Mouse (Mus musculus) midbrain, embryonic 11.5 days (tissue): ENCODE measurements at regions not wholly inside any gene's neighbourhood (a gene's known extent, or its start where the extent isn't known, plus 50 kb on each side); places are given as distances from the start of the nearest gene placed in this dataset.

Experiments
- ATAC-seq: fragments of 200-750 bp; cut with Nextera tagmentation; 2 replicates; pipeline ENCODE4 v1.8.0; 2017; ENCODE audit warnings: moderate TSS enrichment, moderate library complexity; ENCODE audit not compliant: low FRiP score
- DNase-seq: peaks from one replicate; pipeline ENCODE4 v3.0.0; 2015; ENCODE audit warnings: low spot score; ENCODE audit errors: missing footprints
- H3K27ac ChIP-seq: fragments of 300-500 bp; sonication (generic); 2 replicates; pipeline ENCODE4 v1.5.1; 2014; ENCODE audit warnings: low read depth, low read length
- H3K27me3 ChIP-seq: fragments of 300-500 bp; sonication (generic); 2 replicates; pipeline ENCODE4 v1.6.1; 2014; ENCODE audit warnings: mild to moderate bottlenecking, low read length, moderate library complexity, mixed read lengths; ENCODE audit not compliant: control insufficient read depth, insufficient read depth
- H3K36me3 ChIP-seq: fragments of 300-500 bp; sonication (generic); 2 replicates; pipeline ENCODE4 v1.6.1; 2014; ENCODE audit warnings: mild to moderate bottlenecking, low read length, moderate library complexity, mixed read lengths; ENCODE audit not compliant: control insufficient read depth, insufficient read depth
- H3K4me1 ChIP-seq: fragments of 300-500 bp; sonication (generic); 2 replicates; pipeline ENCODE4 v1.6.1; 2014; ENCODE audit warnings: low read length; ENCODE audit not compliant: control insufficient read depth, insufficient read depth
- H3K4me2 ChIP-seq: fragments of 300-500 bp; sonication (generic); 2 replicates; pipeline ENCODE4 v1.6.1; 2014; ENCODE audit warnings: mild to moderate bottlenecking, moderate library complexity
- H3K4me3 ChIP-seq: fragments of 300-500 bp; sonication (generic); 2 replicates; pipeline ENCODE4 v1.5.1; 2014; ENCODE audit warnings: low read depth, low read length
- H3K9ac ChIP-seq: fragments of 300-500 bp; sonication (generic); 2 replicates; pipeline ENCODE4 v1.6.1; 2014; ENCODE audit warnings: low read length
- H3K9me3 ChIP-seq: fragments of 300-500 bp; sonication (generic); 2 replicates; pipeline ENCODE4 v1.6.1; 2016; ENCODE audit warnings: low read length; ENCODE audit not compliant: control insufficient read depth
- WGBS: fragments of 180-500 bp; shearing (Covaris S2); extraction: QIAGEN DNeasy Blood & Tissue Kit; methylation state at CpG from one replicate; pipeline ENCODE4 v1.1.7; 2014; 5-methylcytosine and 5-hydroxymethylcytosine counted together

DNA sequence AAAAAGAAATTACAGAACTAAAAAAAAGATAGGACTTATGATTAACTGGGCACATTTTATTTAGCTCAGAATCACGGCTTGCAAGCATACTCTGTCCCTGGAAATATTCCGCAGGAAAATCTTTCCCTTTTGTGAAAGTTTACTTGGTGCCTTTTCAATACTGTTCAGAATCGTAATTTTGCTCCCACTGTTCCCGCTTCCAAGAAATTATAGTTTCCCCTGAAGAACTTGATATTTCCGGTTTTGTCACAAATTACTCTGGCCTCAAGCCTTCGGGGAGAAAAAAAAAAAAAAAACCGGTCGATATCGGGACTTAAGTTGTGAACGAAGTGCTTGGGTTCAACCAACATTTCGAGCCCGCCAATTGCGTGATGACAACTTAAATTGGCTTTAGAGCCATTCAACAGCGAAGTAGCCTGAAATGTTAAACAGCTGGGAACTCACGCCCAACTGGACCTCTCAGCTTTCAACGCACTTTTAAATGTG, 84.4 kb upstream of the Commd3 start:
- Histone ChIP-seq H3K36me3 (no peaks in the 10 kb centered on the region), H3K9ac (peak overlapping the region; percentile 47), H3K9me3 (no peaks in the 10 kb centered on the region), H3K27ac (no peak overlapping the region), H3K27me3 (no peaks in the 10 kb centered on the region), H3K4me2 (peak overlapping the region; percentile 63), H3K4me3 (peak overlapping the region; percentile 55), H3K4me1 (0 out of 2 replicates have a peak, but pooled peaks cover 2% of the 10 kb centered on the region)
- ATAC-seq, result peak; percentile 3; the same call in 1 of the 2 replicates
- WGBS, result under 1% methylated on average over 16 of the region's 16 CpGs
- peak; percentile 96 for DNase-seq

DNA sequence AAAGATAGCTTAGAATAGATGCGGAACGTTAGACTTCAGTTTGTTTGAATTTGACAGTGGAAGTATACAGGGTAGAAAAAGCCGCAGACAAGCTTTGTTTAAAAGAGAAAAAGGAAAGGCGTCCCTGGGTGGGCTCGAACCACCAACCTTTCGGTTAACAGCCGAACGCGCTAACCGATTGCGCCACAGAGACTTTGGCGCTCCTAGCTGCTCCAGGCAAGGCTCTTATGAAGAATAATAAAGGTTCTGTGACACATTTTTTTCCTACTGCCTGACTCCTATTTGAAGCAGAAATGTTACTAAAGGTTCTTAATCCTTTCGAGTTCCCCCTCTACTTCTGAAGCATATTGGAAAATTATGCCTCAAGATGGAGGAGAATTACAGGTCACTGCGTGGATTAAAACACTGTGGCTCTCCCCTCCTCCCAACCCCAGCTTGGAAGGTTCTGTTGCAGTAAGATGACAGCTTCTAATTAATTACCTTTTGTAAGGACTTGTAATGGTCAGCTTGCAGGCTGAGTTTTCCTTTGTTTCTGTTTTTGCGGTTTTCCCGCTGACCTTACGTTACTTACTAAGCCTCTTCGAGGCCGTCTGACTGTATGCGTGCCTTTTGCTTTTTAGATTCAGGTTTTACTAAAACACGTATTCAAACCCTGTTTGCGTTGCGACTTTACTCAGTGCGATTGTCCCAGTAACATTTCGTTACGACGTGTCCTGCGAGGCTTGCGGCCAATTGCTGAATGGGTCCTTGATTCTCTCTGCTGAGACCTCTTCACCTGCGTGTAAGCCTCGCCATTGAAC, 85.1 kb upstream of the Commd3 start:
- Histone ChIP-seq H3K9ac (peak overlapping the region; percentile 47), H3K27ac (no peak overlapping the region), H3K36me3 (no peaks in the 10 kb centered on the region), H3K4me3 (peak overlapping the region; percentile 55), H3K27me3 (no peaks in the 10 kb centered on the region), H3K9me3 (no peaks in the 10 kb centered on the region), H3K4me1 (0 out of 2 replicates have a peak, but pooled peaks cover 2% of the 10 kb centered on the region), H3K4me2 (peak overlapping the region; percentile 63)
- ATAC-seq, result peak; percentile 83
- WGBS, result 1% methylated on average over 31 of the region's 31 CpGs
- DNase-seq, result peak; percentile 100

DNA sequence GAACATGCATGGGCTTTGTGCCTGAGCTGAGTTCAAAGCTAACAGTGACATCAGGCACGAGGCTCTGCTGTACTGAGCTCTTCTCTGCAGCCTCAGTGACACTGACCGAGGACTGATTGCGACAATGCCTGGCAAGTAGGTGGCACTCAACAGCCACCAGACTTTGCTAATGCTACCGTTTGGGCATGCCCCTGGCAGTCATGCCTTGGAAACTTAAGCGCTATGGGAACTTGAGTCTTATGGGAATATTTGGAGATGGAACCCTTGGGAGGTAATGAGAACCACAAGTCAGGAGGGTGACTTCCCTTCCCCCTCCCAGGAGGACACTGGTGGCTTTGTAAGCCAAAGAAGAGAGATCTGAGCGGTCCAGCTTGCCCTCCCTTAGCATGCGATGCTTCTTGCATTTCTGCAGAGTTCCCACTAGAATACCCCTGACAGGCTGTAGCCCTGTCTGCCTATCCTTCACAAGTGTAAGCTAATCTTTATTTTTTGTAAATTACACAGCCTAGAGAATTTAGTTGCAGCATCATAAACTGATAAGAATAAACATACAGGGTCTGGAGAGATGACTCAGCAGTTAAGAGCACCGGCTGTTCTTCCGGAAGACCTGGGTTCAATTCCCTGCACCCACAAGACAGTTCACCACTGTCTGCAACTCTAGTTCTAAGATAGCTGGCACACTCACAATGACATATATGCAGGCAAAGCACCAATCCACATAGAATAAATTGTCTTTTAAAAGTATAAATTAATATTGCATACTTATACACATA, 86.4 kb upstream of the Commd3 start:
- peak; percentile 82 for DNase-seq
- Histone ChIP-seq H3K9ac (no peak overlapping the region), H3K4me2 (no peak overlapping the region), H3K27me3 (no peaks in the 10 kb centered on the region), H3K4me1 (0 out of 2 replicates have a peak, but pooled peaks cover 2% of the 10 kb centered on the region), H3K27ac (no peak overlapping the region), H3K4me3 (no peak overlapping the region), H3K36me3 (no peaks in the 10 kb centered on the region), H3K9me3 (no peaks in the 10 kb centered on the region)
- WGBS, result 42% methylated on average over 9 of the region's 9 CpGs
- no peak for ATAC-seq

DNA sequence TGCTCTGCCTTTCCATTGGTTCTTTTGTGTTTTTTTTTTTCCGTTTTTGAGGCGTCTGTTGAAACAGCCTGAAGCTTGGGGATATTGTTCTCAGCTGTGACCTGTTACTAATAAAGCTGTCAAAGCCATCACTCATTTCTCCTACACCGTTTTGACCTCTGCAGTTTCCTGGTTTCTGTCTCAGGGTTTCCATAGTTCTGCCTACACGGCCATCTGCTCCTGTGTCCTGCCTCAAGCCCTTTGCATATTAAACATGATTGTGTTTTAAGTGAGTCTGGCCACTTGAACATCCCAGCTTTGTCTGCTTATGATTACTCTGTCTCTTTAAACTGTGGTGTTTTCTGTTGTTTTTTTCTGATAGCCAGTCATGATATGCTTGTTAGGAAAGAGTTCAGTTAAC, 114.1 kb upstream of the Commd3 start:
- no peak for ATAC-seq
- H3K9me3 ChIP-seq, result no peaks in the 10 kb centered on the region
- no peaks in the 10 kb centered on the region for H3K4me1 ChIP-seq
- no peaks in the 10 kb centered on the region for H3K36me3 ChIP-seq
- H3K4me3 ChIP-seq, result no peak overlapping the region
- H3K27me3 ChIP-seq, result no peaks in the 10 kb centered on the region
- no peak for DNase-seq
- H3K9ac ChIP-seq, result no peak overlapping the region
- no peak overlapping the region for H3K27ac ChIP-seq
- WGBS, result 61% methylated on average over 4 of the region's 4 CpGs
- no peak overlapping the region for H3K4me2 ChIP-seq

DNA sequence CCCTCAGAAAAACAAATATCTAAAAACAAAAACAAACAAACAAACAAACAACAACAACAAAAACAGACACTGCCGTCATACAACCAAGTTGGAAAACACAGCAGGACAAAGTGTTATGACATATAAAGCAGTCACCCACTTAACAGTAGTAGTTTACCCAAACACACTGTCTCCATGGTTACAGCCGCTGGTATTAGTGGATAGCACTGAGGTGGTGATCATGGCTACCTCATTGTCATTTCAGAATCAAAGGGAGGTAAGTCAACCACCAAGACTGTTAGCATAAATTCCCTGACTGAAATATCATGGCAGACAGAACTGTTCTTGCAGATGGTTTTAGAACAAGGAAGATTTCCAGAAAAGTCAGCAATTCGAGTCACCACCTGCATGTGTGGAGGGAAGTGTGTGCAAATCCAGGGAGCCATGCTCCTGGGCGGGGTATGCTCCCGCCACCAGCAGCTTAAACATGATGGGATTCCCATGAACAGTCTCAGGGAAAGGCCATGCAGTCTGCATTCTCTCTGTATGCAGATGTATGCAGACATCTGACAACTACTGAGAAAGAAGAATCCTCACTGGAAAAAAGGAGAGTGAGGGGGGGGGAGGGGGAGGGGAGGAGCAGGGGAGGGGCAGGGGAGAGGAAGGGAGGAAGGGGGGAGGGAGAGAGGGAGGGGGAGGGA, 124.1 kb upstream of the Commd3 start:
- Histone ChIP-seq H3K36me3 (no peaks in the 10 kb centered on the region), H3K27ac (no peak overlapping the region), H3K4me3 (no peak overlapping the region), H3K27me3 (no peaks in the 10 kb centered on the region), H3K9ac (no peak overlapping the region), H3K4me2 (no peak overlapping the region), H3K9me3 (no peaks in the 10 kb centered on the region), H3K4me1 (no peaks in the 10 kb centered on the region)
- 0 out of 2 replicates have a peak, but pooled peaks have one; percentile 52 for ATAC-seq
- WGBS, result 76% methylated on average over 5 of the region's 5 CpGs
- DNase-seq, result no peak

DNA sequence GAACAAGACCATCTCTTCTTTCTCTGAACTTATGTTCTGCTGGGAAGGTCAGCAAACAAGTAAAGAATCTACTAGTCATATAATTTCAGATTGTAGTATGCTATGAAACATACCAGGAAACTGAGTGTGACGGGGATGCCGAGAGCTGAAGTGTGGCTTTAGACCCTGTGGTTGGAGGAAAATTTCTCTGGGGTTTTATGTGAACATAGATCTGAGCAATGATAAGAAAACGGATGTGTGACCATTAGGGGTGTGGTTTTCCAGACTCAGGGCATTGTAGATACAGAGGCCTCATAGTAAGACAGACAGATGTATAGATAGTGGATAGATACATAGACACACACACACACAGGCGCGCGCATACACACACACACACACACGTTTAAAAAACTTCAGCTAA, 131.8 kb upstream of the Dnajc1 start:
- Histone ChIP-seq H3K4me2 (no peak overlapping the region), H3K36me3 (no peaks in the 10 kb centered on the region), H3K27me3 (no peaks in the 10 kb centered on the region), H3K4me3 (no peak overlapping the region), H3K4me1 (no peaks in the 10 kb centered on the region), H3K9ac (no peak overlapping the region), H3K27ac (no peak overlapping the region), H3K9me3 (no peaks in the 10 kb centered on the region)
- WGBS, result 90% methylated on average over 7 of the region's 7 CpGs
- no peak for DNase-seq
- no peak for ATAC-seq

DNA sequence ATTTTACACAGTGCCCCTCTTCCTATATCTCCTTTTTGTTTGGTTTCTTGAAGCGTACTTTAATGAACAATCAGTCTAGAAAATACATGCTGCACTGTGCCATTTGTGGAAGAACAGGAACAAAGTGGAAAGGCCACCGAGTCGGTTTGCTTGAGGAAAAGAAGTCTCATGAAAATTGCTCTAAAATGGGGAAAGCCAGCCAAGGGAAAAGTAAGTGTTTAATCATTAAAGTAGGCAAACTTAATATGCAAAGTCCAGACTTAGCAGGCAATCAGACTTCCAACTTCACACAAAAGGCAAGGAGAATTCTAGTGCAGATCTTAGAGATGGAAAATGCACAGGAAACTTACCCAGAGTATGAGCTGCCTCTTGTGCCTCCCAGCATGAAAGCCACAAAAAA, 131.3 kb upstream of the Dnajc1 start:
- ATAC-seq, result no peak
- DNase-seq, result no peak
- Histone ChIP-seq H3K9ac (no peak overlapping the region), H3K27ac (no peak overlapping the region), H3K36me3 (no peaks in the 10 kb centered on the region), H3K4me3 (no peak overlapping the region), H3K27me3 (no peaks in the 10 kb centered on the region), H3K4me1 (no peaks in the 10 kb centered on the region), H3K9me3 (no peaks in the 10 kb centered on the region), H3K4me2 (no peak overlapping the region)
- WGBS, result 85% methylated on average over 3 of the region's 3 CpGs

DNA sequence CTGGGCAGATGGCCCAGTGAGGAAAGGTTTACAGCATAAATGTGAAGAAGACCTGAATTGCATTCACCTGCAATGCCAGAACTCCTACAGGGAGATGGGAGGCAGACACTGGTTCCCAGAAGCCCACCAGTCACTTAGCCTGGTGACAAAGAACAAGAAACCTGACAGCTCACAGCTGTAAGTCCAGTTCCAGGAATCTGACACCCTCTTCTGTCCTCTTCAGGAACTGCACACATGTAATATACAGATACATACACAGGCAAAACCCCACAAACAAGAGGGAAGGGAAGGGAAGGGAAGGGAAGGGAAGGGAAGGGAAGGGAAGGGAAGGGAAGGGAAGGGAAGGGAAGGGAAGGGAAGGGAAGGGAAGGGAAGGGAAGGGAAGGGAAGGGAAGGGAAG, 120.8 kb upstream of the Dnajc1 start:
- Histone ChIP-seq H3K4me3 (no peak overlapping the region), H3K27me3 (no peaks in the 10 kb centered on the region), H3K4me2 (no peak overlapping the region), H3K4me1 (no peaks in the 10 kb centered on the region), H3K9me3 (no peaks in the 10 kb centered on the region), H3K9ac (no peak overlapping the region), H3K27ac (no peak overlapping the region), H3K36me3 (no peaks in the 10 kb centered on the region)
- no peak for ATAC-seq
- DNase-seq, result no peak

DNA sequence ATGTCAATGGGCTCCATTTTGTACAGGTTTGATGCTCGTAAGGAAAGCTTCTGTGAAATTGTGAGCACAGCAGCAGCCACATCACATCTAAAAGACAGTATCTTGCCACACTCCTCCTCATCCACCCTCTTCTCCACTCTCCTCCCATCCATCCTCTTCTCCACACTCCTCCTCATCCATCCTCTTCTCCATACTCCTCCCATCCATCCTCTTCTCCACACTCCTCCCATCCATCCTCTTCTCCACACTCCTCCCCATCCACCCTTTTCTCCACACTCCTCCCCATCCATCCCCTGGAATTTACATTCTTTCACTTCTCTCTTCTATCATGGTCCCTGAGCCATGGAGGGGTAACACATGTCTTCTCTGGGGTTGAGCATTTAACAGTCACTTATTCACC, 116.7 kb upstream of the Dnajc1 start:
- no peak for ATAC-seq

More for the DNA sequence above, 116.7 kb upstream of the Dnajc1 start:
- no peaks in the 10 kb centered on the region for H3K9me3 ChIP-seq
- H3K36me3 ChIP-seq, result no peaks in the 10 kb centered on the region
- WGBS, result 80% methylated on average over 1 of the region's 1 CpGs
- H3K4me1 ChIP-seq, result no peaks in the 10 kb centered on the region
- H3K27me3 ChIP-seq, result no peaks in the 10 kb centered on the region
- no peak overlapping the region for H3K27ac ChIP-seq
- no peak for DNase-seq
- no peak overlapping the region for H3K4me2 ChIP-seq
- no peak overlapping the region for H3K9ac ChIP-seq
- H3K4me3 ChIP-seq, result no peak overlapping the region
